Mouse (Mus musculus) thymus, adult 2 months (tissue): ENCODE results near the gene Sema4d. TPM values are rescaled to one million over a fixed set of nuclear protein-coding genes. Genes with fewer than 3 reads are reported as not detected.

ENCODE experiments used
- DNase-seq: peaks from one replicate; pipeline ENCODE4 v3.0.0; 2021
- H3K27ac ChIP-seq: fragments of 200-500 bp; 2 replicates; pipeline ENCODE4 v1.5.1; 2012; ENCODE audit warnings: low read length, control low read depth; ENCODE audit not compliant: control insufficient read depth, insufficient read depth
- H3K27me3 ChIP-seq: fragments of 200-500 bp; 2 replicates; pipeline ENCODE4 v1.6.1; 2012; ENCODE audit warnings: mild to moderate bottlenecking, low read length, moderate library complexity, mixed read lengths; ENCODE audit not compliant: control insufficient read depth, insufficient read depth
- H3K36me3 ChIP-seq: fragments of 200-500 bp; 2 replicates; pipeline ENCODE4 v1.6.1; 2012; ENCODE audit warnings: mild to moderate bottlenecking, low read length, moderate library complexity; ENCODE audit not compliant: control insufficient read depth, insufficient read depth
- H3K4me1 ChIP-seq: fragments of 200-500 bp; replicated peaks from 2 replicates; pipeline ENCODE4 v1.6.1; 2012; ENCODE audit warnings: low read length; ENCODE audit not compliant: control insufficient read depth, insufficient read depth
- H3K4me3 ChIP-seq: fragments of 200-500 bp; 2 replicates; pipeline ENCODE4 v1.5.1; 2012; ENCODE audit warnings: mild to moderate bottlenecking, low read length, control low read depth, moderate library complexity; ENCODE audit not compliant: control insufficient read depth, insufficient read depth
- CTCF ChIP-seq: fragments of 200-500 bp; IDR thresholded peaks from 2 replicates; pipeline ENCODE4 v1.5.1; 2012; ENCODE audit warnings: mild to moderate bottlenecking, control low read depth, low read length, moderate library complexity, borderline replicate concordance; ENCODE audit not compliant: control insufficient read depth, poor library complexity, insufficient read depth; ENCODE audit errors: extremely low read depth
- POLR2A ChIP-seq: fragments of 200-500 bp; IDR thresholded peaks from 2 replicates; pipeline ENCODE4 v1.6.1; 2012; ENCODE audit warnings: mild to moderate bottlenecking, low read length, control low read depth, moderate library complexity; ENCODE audit not compliant: control insufficient read depth, poor library complexity, insufficient read depth; ENCODE audit errors: extremely low read depth
- WGBS: fragments of 180-500 bp; shearing (Covaris S2); methylation state at CpG from one replicate; pipeline ENCODE4 v1.1.7; 2018; 5-methylcytosine and 5-hydroxymethylcytosine counted together
- polyA plus RNA-seq: library from polyadenylated mRNA; depleted of rRNA; stranded (reverse); fragments of >200 nt; gene quantifications from 2 replicates; pipeline ENCODE4 v1.2.3, GENCODE M21; 2012

Sema4d gene
- polyA plus RNA-seq, 1 experiment = 156 TPM

GRCm38 (mm10) chr13:51734556-51734955 lies 59.0 kb downstream of the Sema4d start:
- WGBS = 80% methylated on average over 4 of the region's 4 CpGs
- H3K4me3 ChIP-seq = no peak overlapping the region

GRCm38 (mm10) chr13:51732097-51732664 lies 61.4 kb downstream of the Sema4d start:
- Histone ChIP-seq H3K4me3 (no peak overlapping the region), H3K36me3 (no peaks in the 10 kb centered on the region), H3K27ac (no peak overlapping the region), H3K27me3 (no peaks in the 10 kb centered on the region), H3K4me1 (peaks cover 41% of the 10 kb centered on the region)
- DNase-seq = no peak
- WGBS = 96% methylated on average over 14 of the region's 14 CpGs
- TF ChIP-seq CTCF = no peak

More at GRCm38 (mm10) chr13:51734556-51734955, 59.0 kb downstream of the Sema4d start:
- no peak for DNase-seq
- TF ChIP-seq CTCF (no peak), POLR2A (no peak)
- Histone ChIP-seq H3K4me1 (peaks cover 54% of the 10 kb centered on the region), H3K27me3 (no peaks in the 10 kb centered on the region), H3K27ac (no peak overlapping the region), H3K36me3 (no peaks in the 10 kb centered on the region; the same call in 1 of the 2 replicates)

- Histone ChIP-seq H3K4me1 (peaks cover 35% of the 10 kb centered on the region), H3K27ac (no peak overlapping the region), H3K27me3 (no peaks in the 10 kb centered on the region), H3K4me3 (no peak overlapping the region), H3K36me3 (no peaks in the 10 kb centered on the region)
- no peak for TF ChIP-seq CTCF
- no peak for TF ChIP-seq POLR2A
- no peak for DNase-seq
- 96% methylated on average over 7 of the region's 7 CpGs for WGBS
These were observed 62.1 kb downstream of the Sema4d start for GRCm38 (mm10) chr13:51731474-51731873.

- Histone ChIP-seq H3K36me3 (peaks cover 4% of the 10 kb centered on the region), H3K4me3 (no peak overlapping the region), H3K4me1 (peaks cover 20% of the 10 kb centered on the region), H3K27ac (no peak overlapping the region), H3K27me3 (no peaks in the 10 kb centered on the region)
- peak; percentile 72 for DNase-seq
- TF ChIP-seq CTCF = peak; percentile 75; the same call in 1 of the 2 replicates
- TF ChIP-seq POLR2A = no peak
- WGBS = 73% methylated on average over 4 of the region's 4 CpGs
These were observed 63.6 kb downstream of the Sema4d start for GRCm38 (mm10) chr13:51729887-51730361.

GRCm38 (mm10) chr13:51727364-51727763 lies 66.2 kb downstream of the Sema4d start:
- 92% methylated on average over 7 of the region's 7 CpGs for WGBS

GRCm38 (mm10) chr13:51725926-51726574 lies 67.5 kb downstream of the Sema4d start:
- Histone ChIP-seq H3K4me1 (peaks cover 16% of the 10 kb centered on the region), H3K4me3 (no peak overlapping the region), H3K27me3 (no peaks in the 10 kb centered on the region), H3K27ac (no peak overlapping the region), H3K36me3 (peaks cover 40% of the 10 kb centered on the region)
- TF ChIP-seq CTCF (no peak), POLR2A (no peak)
- WGBS = 70% methylated on average over 8 of the region's 8 CpGs
- DNase-seq = no peak

More at GRCm38 (mm10) chr13:51727364-51727763, 66.2 kb downstream of the Sema4d start:
- Histone ChIP-seq H3K4me1 (peaks cover 20% of the 10 kb centered on the region), H3K4me3 (no peak overlapping the region), H3K27ac (no peak overlapping the region), H3K27me3 (no peaks in the 10 kb centered on the region), H3K36me3 (peaks cover 30% of the 10 kb centered on the region)
- DNase-seq = no peak
- TF ChIP-seq POLR2A = no peak
- TF ChIP-seq CTCF = no peak

GRCm38 (mm10) chr13:51725446-51725845 lies 68.1 kb downstream of the Sema4d start:
- Histone ChIP-seq H3K36me3 (peaks cover 46% of the 10 kb centered on the region), H3K4me1 (peaks cover 14% of the 10 kb centered on the region), H3K4me3 (no peak overlapping the region), H3K27me3 (no peaks in the 10 kb centered on the region), H3K27ac (no peak overlapping the region)
- TF ChIP-seq POLR2A = no peak
- no peak for TF ChIP-seq CTCF
- WGBS = 96% methylated on average over 7 of the region's 7 CpGs
- DNase-seq = no peak
